Mouse (Mus musculus): ENCODE data around the gene Tmem237. TPM values are rescaled to one million over a fixed set of nuclear protein-coding genes. Genes with fewer than 3 reads are reported as not detected.

The Tmem237 gene
- polyA plus RNA-seq, 1 experiment: 20.4 TPM

DNA sequence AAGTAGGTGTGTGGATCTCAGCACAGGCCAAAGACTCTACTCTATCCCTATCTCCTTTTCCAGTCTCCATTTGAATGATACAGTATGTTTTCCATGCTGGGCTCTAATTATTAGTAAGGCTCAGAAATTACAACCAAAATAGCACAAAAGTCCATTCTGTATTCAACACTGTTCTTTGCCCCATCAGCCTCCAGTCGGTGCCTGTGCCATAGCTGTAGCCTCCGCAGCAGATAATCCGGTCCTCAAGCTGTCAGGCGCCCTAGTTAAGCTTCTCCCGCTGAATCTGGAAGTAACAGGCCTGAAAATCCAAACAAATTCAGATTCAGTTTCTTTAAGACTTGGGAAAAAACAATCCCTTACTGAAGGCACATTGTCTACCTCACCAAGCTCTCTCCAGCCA is 43.7 kb upstream of the Tmem237 start:
- H3K4me3 ChIP-seq (ENCODE audit: low read depth, low read length): no peak overlapping the region
- no peaks in the 10 kb centered on the region for H3K9me3 ChIP-seq (replicated peaks; ENCODE audit: control insufficient read depth, insufficient read depth, low read length, poor library complexity, severe bottlenecking)
- TF ChIP-seq POLR2A (IDR thresholded peaks at IDR 0.05; ENCODE audit: insufficient read depth, low read length) (no peak), CTCF (IDR thresholded peaks at IDR 0.05; ENCODE audit: low read depth, low read length) (no peak), EP300 (IDR thresholded peaks at IDR 0.05; ENCODE audit: insufficient read depth, low read depth, low read length) (no peak)
- no peak overlapping the region for H3K27ac ChIP-seq (ENCODE audit: insufficient read depth, low read length)
- no peaks in the 10 kb centered on the region for H3K27me3 ChIP-seq (ENCODE audit: control insufficient read depth, insufficient read depth, low read length, poor library complexity, severe bottlenecking)
- no peak overlapping the region for H3K9ac ChIP-seq (ENCODE audit: low read depth, poor library complexity, severe bottlenecking)
- H3K4me1 ChIP-seq (ENCODE audit: control insufficient read depth, insufficient read depth, low read length): peaks cover 4% of the 10 kb centered on the region
- peaks cover 8% of the 10 kb centered on the region for H3K36me3 ChIP-seq (ENCODE audit: control insufficient read depth, insufficient read depth, low read length, poor library complexity, severe bottlenecking)

DNA sequence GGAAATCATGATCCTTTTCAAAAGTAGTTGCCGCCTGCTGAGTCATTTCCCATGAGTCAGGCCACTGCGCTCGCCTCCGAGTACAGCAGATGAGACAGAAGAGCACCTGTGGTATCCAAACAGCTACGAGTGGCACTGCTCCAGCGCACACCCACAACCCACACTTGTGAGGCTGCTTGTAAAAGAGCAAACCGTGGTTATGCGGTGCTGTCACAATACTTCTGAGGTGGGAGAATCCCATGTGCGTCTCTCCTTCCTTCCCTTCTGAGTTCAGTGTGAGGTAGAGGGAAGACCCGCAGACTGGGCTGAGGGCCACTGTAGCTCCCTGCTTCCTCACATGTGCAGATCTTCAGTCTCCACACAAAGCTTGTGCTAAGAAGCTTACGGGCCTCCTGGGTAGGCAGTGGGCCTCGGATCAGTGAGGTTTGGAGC is 42.8 kb upstream of the Tmem237 start, which contains the start of gene Mpp4:
Mpp4 (minus strand) TSS at position 360 of the 432 bp plus-strand sequence.
- no peaks in the 10 kb centered on the region for H3K27me3 ChIP-seq (ENCODE audit: control insufficient read depth, insufficient read depth, low read length, poor library complexity, severe bottlenecking)
- H3K4me1 ChIP-seq (ENCODE audit: control insufficient read depth, insufficient read depth, low read length): peaks cover 4% of the 10 kb centered on the region
- no peak within 1 kb of the TSS for H3K27ac ChIP-seq (ENCODE audit: insufficient read depth, low read length)
- H3K9me3 ChIP-seq (replicated peaks; ENCODE audit: control insufficient read depth, insufficient read depth, low read length, poor library complexity, severe bottlenecking): no peaks in the 10 kb centered on the region
- peaks cover 7% of the 10 kb centered on the region for H3K36me3 ChIP-seq (ENCODE audit: control insufficient read depth, insufficient read depth, low read length, poor library complexity, severe bottlenecking)
- TF ChIP-seq CTCF (IDR thresholded peaks at IDR 0.05; ENCODE audit: low read depth, low read length): no peak
- no peak within 1 kb of the TSS for H3K9ac ChIP-seq (ENCODE audit: low read depth, poor library complexity, severe bottlenecking)
- H3K4me3 ChIP-seq (ENCODE audit: low read depth, low read length): peak within 1 kb of the TSS; percentile 15

DNA sequence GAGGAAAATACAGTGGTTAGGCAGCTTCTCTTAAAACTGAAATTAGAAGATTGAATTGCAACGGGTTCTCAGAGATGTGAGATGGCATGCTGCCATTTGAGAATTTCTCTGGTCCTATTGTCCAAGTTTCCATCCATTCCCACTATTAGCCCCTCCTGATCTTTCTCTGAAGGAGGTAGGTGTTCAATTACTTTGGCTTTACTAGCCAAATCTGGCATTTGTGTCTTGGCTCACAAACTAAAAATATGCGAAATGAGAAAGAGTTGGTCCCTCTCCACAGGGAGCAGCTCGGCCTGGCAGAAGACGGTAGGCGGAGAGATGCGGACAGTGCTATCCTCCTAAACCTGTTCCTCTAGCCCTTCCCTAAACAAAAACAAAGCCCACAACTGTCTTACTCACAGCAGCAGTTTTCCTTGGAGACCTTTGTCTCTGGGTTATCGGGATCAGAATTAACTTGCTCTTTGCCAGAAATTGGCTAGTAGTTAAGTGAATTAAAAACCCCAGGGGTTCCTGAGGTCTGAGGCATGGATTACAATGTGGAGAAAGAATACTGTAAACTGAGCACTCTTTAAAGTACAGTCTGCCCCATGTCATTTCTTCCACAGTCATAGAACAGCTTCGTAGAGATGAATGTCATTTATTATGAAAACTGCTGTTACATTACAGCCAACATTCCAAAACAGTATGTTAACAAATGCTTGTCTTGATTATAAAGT is 42.3 kb upstream of the Tmem237 start:
- H3K36me3 ChIP-seq (ENCODE audit: control insufficient read depth, insufficient read depth, low read length, poor library complexity, severe bottlenecking): peaks cover 5% of the 10 kb centered on the region
- no peaks in the 10 kb centered on the region for H3K27me3 ChIP-seq (ENCODE audit: control insufficient read depth, insufficient read depth, low read length, poor library complexity, severe bottlenecking)
- no peaks in the 10 kb centered on the region for H3K9me3 ChIP-seq (replicated peaks; ENCODE audit: control insufficient read depth, insufficient read depth, low read length, poor library complexity, severe bottlenecking)
- TF ChIP-seq EP300 (IDR thresholded peaks at IDR 0.05; ENCODE audit: insufficient read depth, low read depth, low read length) (no peak), CTCF (IDR thresholded peaks at IDR 0.05; ENCODE audit: low read depth, low read length) (no peak), POLR2A (IDR thresholded peaks at IDR 0.05; ENCODE audit: insufficient read depth, low read length) (no peak)
- no peak overlapping the region for H3K27ac ChIP-seq (ENCODE audit: insufficient read depth, low read length)
- peaks cover 4% of the 10 kb centered on the region for H3K4me1 ChIP-seq (ENCODE audit: control insufficient read depth, insufficient read depth, low read length)
- no peak overlapping the region for H3K4me3 ChIP-seq (ENCODE audit: low read depth, low read length)
- no peak overlapping the region for H3K9ac ChIP-seq (ENCODE audit: low read depth, poor library complexity, severe bottlenecking)

DNA sequence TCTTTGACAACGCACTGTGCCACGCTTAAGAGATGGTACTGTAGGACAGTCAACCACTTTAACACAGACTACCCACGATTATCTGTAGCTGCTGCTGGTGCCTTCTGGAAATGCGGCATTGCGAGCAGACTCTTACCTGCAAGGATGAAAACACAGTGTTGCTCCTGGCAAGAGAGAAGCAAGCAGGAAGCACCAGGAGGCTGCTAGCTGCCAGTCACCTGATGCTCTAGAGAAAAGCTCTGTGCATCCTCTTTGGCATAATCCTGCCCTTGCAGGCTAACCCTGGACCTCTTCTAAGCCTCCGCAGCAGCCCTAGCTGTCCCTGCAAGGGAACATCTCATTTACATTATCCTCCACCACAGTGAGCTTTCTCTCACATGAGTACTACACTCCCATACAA is 41.2 kb upstream of the Tmem237 start:
- Histone ChIP-seq H3K9ac (ENCODE audit: low read depth, poor library complexity, severe bottlenecking) (no peak overlapping the region), H3K36me3 (ENCODE audit: control insufficient read depth, insufficient read depth, low read length, poor library complexity, severe bottlenecking) (no peaks in the 10 kb centered on the region), H3K9me3 (replicated peaks; ENCODE audit: control insufficient read depth, insufficient read depth, low read length, poor library complexity, severe bottlenecking) (no peaks in the 10 kb centered on the region), H3K27me3 (ENCODE audit: control insufficient read depth, insufficient read depth, low read length, poor library complexity, severe bottlenecking) (no peaks in the 10 kb centered on the region), H3K27ac (ENCODE audit: insufficient read depth, low read length) (no peak overlapping the region), H3K4me3 (ENCODE audit: low read depth, low read length) (no peak overlapping the region), H3K4me1 (ENCODE audit: control insufficient read depth, insufficient read depth, low read length) (peaks cover 4% of the 10 kb centered on the region)
- no peak for TF ChIP-seq CTCF (IDR thresholded peaks at IDR 0.05; ENCODE audit: low read depth, low read length)
- no peak for TF ChIP-seq POLR2A (IDR thresholded peaks at IDR 0.05; ENCODE audit: insufficient read depth, low read length)
- TF ChIP-seq EP300 (IDR thresholded peaks at IDR 0.05; ENCODE audit: insufficient read depth, low read depth, low read length): no peak

DNA sequence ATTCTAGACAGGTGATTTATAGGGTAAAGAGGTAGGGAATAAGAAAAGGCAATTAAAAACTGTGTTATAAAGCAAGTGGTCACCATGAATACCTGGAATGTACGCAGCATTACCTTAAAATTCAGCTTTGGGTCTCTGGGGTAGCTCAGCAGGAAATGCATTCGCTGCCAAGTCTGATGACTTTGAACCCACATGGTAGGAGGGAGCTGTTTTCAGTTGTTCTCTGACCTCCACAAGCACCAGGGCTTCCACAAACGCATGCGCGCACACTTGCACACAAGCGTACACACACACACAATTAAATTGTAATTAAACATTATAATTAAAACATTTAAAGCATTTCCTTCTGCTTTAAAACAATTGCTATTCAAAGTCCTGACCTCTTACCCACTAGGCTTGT is 40.7 kb upstream of the Tmem237 start:
- Histone ChIP-seq H3K27ac (ENCODE audit: insufficient read depth, low read length) (no peak overlapping the region), H3K9ac (ENCODE audit: low read depth, poor library complexity, severe bottlenecking) (no peak overlapping the region), H3K9me3 (replicated peaks; ENCODE audit: control insufficient read depth, insufficient read depth, low read length, poor library complexity, severe bottlenecking) (no peaks in the 10 kb centered on the region), H3K27me3 (ENCODE audit: control insufficient read depth, insufficient read depth, low read length, poor library complexity, severe bottlenecking) (no peaks in the 10 kb centered on the region), H3K36me3 (ENCODE audit: control insufficient read depth, insufficient read depth, low read length, poor library complexity, severe bottlenecking) (no peaks in the 10 kb centered on the region), H3K4me1 (ENCODE audit: control insufficient read depth, insufficient read depth, low read length) (peaks cover 4% of the 10 kb centered on the region), H3K4me3 (ENCODE audit: low read depth, low read length) (no peak overlapping the region)
- TF ChIP-seq CTCF (IDR thresholded peaks at IDR 0.05; ENCODE audit: low read depth, low read length) (no peak), POLR2A (IDR thresholded peaks at IDR 0.05; ENCODE audit: insufficient read depth, low read length) (no peak), EP300 (IDR thresholded peaks at IDR 0.05; ENCODE audit: insufficient read depth, low read depth, low read length) (no peak)

DNA sequence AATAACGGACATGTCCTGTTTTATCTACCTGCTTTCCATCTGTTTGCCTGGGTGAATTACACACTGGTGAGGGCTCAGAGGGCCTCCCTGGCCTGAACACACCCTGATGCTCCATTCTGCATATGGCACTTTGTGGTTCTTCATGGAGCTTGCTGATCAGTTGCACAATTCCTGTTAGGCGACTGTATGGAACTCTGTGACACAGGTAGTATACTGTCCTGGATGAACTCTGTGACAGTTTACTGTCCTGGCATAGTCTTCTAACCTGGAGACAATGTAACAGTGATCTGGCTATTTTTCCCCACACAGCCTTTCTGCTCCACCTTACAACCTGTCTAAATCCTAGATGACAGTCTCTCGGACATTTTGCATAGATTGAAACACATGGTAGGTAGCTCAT is 38.9 kb upstream of the Tmem237 start:
- H3K9ac ChIP-seq (ENCODE audit: low read depth, poor library complexity, severe bottlenecking): no peak overlapping the region
- H3K9me3 ChIP-seq (replicated peaks; ENCODE audit: control insufficient read depth, insufficient read depth, low read length, poor library complexity, severe bottlenecking): no peaks in the 10 kb centered on the region
- H3K27me3 ChIP-seq (ENCODE audit: control insufficient read depth, insufficient read depth, low read length, poor library complexity, severe bottlenecking): no peaks in the 10 kb centered on the region
- H3K4me1 ChIP-seq (ENCODE audit: control insufficient read depth, insufficient read depth, low read length): peaks cover 4% of the 10 kb centered on the region
- no peaks in the 10 kb centered on the region for H3K36me3 ChIP-seq (ENCODE audit: control insufficient read depth, insufficient read depth, low read length, poor library complexity, severe bottlenecking)
- H3K27ac ChIP-seq (ENCODE audit: insufficient read depth, low read length): no peak overlapping the region
- no peak overlapping the region for H3K4me3 ChIP-seq (ENCODE audit: low read depth, low read length)
- TF ChIP-seq CTCF (IDR thresholded peaks at IDR 0.05; ENCODE audit: low read depth, low read length) (no peak), POLR2A (IDR thresholded peaks at IDR 0.05; ENCODE audit: insufficient read depth, low read length) (no peak), EP300 (IDR thresholded peaks at IDR 0.05; ENCODE audit: insufficient read depth, low read depth, low read length) (no peak)
